Comparison of ENCODE assay signal across 14 mouse cellular contexts in the genomic region with DNA sequence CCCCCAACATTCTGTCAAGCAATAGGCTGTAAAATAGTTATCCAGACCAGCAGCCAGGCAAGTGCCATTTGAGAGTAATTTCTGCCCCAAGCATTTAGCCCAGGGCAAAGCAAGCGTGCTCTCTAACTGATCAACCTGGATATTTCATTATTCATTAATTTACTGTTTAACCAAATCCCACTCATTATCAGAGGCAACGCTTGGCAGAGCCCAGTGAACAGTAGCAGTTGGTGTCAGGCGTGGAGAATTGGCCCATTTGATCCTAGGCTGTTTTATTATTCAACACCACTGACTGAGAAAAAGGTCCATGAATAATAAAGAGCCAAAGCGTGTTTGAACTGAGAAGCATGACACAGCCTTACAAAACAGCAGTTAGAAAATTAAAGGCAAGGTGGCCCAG. TPM values are rescaled to one million over a fixed set of nuclear protein-coding genes. Genes with fewer than 3 reads are reported as not detected.
DNase-seq lines count a peak whose midpoint lies in the region; ATAC-seq lines count a peak whose summit lies in the region.
"Had no signal": no experiment of that assay in that cellular context is flagged by ENCODE, and none has a peak within 500 bp of the region (broad histone marks: within the 10 kb centered on the region; RNA-seq: fewer than 3 reads in every experiment).

No protein-coding gene starts in this region.

- H3K4me1 ChIP-seq in forebrain, embryonic 13.5 days, result peaks cover 14% of the 10 kb centered on the region; the same call in 1 of the 2 replicates
- peaks cover 30% of the 10 kb centered on the region for H3K4me1 ChIP-seq in hindbrain, embryonic 10.5 days (replicated peaks)
- H3K4me1 ChIP-seq in kidney, embryonic 15.5 days, result peaks cover 14% of the 10 kb centered on the region; the same call in 1 of the 2 replicates
- H3K4me1 ChIP-seq in midbrain, embryonic 15.5 days, result peaks cover 21% of the 10 kb centered on the region
- peaks cover 15% of the 10 kb centered on the region; the same call in 1 of the 2 replicates for H3K4me1 ChIP-seq in embryonic facial prominence, embryonic 10.5 days

- no peak overlapping the region for H3K27ac ChIP-seq in forebrain, embryonic 13.5 days
- H3K27ac ChIP-seq in hindbrain, embryonic 10.5 days, result no peak overlapping the region
- no peak overlapping the region for H3K27ac ChIP-seq in kidney, embryonic 15.5 days
- H3K27ac ChIP-seq in midbrain, embryonic 15.5 days, result no peak overlapping the region
- H3K27ac ChIP-seq in embryonic facial prominence, embryonic 10.5 days (replicated peaks), result no peak overlapping the region
- H3K27ac ChIP-seq: heart, embryonic 15.5 days had no signal

- ATAC-seq in forebrain, embryonic 13.5 days, result peak; percentile 85
- peak; percentile 71 for ATAC-seq in kidney, embryonic 15.5 days (replicated peaks; ENCODE audit: low FRiP score)
- peak; percentile 93 for ATAC-seq in midbrain, embryonic 15.5 days (replicated peaks)
- ATAC-seq: Patski had no signal

- intact Hi-C loops in gastrocnemius, postnatal 36 days (cut with DNase I), result no loop called here

- H3K4me2 ChIP-seq in forebrain, embryonic 13.5 days, result no peak overlapping the region
- H3K4me2 ChIP-seq in kidney, embryonic 15.5 days, result no peak overlapping the region
- H3K4me2 ChIP-seq in midbrain, embryonic 15.5 days, result no peak overlapping the region
- H3K4me2 ChIP-seq: heart, embryonic 15.5 days had no signal

- H3K27me3 ChIP-seq in forebrain, embryonic 13.5 days, result peaks cover 70% of the 10 kb centered on the region
- peaks cover 75% of the 10 kb centered on the region for H3K27me3 ChIP-seq in hindbrain, embryonic 10.5 days (ENCODE audit: insufficient read depth, poor library complexity, severe bottlenecking)
- H3K27me3 ChIP-seq in kidney, embryonic 15.5 days, result peaks cover 73% of the 10 kb centered on the region
- H3K27me3 ChIP-seq in midbrain, embryonic 15.5 days (replicated peaks), result peaks cover 36% of the 10 kb centered on the region
- peaks cover 52% of the 10 kb centered on the region for H3K27me3 ChIP-seq in embryonic facial prominence, embryonic 10.5 days (replicated peaks; ENCODE audit: low read depth, poor library complexity, severe bottlenecking)

- H3K36me3 ChIP-seq in forebrain, embryonic 13.5 days (ENCODE audit: poor library complexity, severe bottlenecking), result no peaks in the 10 kb centered on the region
- no peaks in the 10 kb centered on the region for H3K36me3 ChIP-seq in hindbrain, embryonic 10.5 days
- no peaks in the 10 kb centered on the region for H3K36me3 ChIP-seq in kidney, embryonic 15.5 days
- H3K36me3 ChIP-seq in midbrain, embryonic 15.5 days (replicated peaks), result no peaks in the 10 kb centered on the region
- no peaks in the 10 kb centered on the region for H3K36me3 ChIP-seq in embryonic facial prominence, embryonic 10.5 days (replicated peaks)
- H3K36me3 ChIP-seq: heart, embryonic 15.5 days had no signal

- no peak overlapping the region for H3K4me3 ChIP-seq in forebrain, embryonic 13.5 days
- H3K4me3 ChIP-seq in hindbrain, embryonic 10.5 days, result no peak overlapping the region
- no peak overlapping the region for H3K4me3 ChIP-seq in kidney, embryonic 15.5 days (replicated peaks)
- no peak overlapping the region for H3K4me3 ChIP-seq in midbrain, embryonic 15.5 days
- no peak overlapping the region for H3K4me3 ChIP-seq in embryonic facial prominence, embryonic 10.5 days
- H3K4me3 ChIP-seq: heart, embryonic 15.5 days had no signal

- DNase-seq in hindbrain, embryonic 10.5 days (ENCODE audit: low spot score), result peak; percentile 43
- DNase-seq in adrenal gland, adult 8-10 months, result no peak
- no peak for DNase-seq in gastrocnemius, postnatal 36 days
- no peak for DNase-seq in embryonic facial prominence, embryonic 10.5 days (ENCODE audit: low spot score)
- DNase-seq: adrenal gland, postnatal 10 days; gastrocnemius, postnatal 14 days; liver; lung, postnatal 10 days had no signal

- no peaks in the 10 kb centered on the region for H3K9me3 ChIP-seq in forebrain, embryonic 13.5 days (replicated peaks)
- H3K9me3 ChIP-seq in hindbrain, embryonic 10.5 days, result no peaks in the 10 kb centered on the region
- H3K9me3 ChIP-seq in kidney, embryonic 15.5 days (replicated peaks), result no peaks in the 10 kb centered on the region
- H3K9me3 ChIP-seq in midbrain, embryonic 15.5 days, result no peaks in the 10 kb centered on the region
- no peaks in the 10 kb centered on the region for H3K9me3 ChIP-seq in embryonic facial prominence, embryonic 10.5 days
- H3K9me3 ChIP-seq: heart, embryonic 15.5 days had no signal

- WGBS in forebrain, embryonic 13.5 days, result 3% methylated on average over 4 of the region's 4 CpGs
- 17% methylated on average over 4 of the region's 4 CpGs for WGBS in hindbrain, embryonic 10.5 days
- 15% methylated on average over 4 of the region's 4 CpGs for WGBS in kidney, embryonic 15.5 days
- 10% methylated on average over 4 of the region's 4 CpGs for WGBS in midbrain, embryonic 15.5 days
- WGBS in embryonic facial prominence, embryonic 10.5 days, result 42% methylated on average over 4 of the region's 4 CpGs

- H3K9ac ChIP-seq in forebrain, embryonic 13.5 days, result no peak overlapping the region
- no peak overlapping the region for H3K9ac ChIP-seq in kidney, embryonic 15.5 days
- no peak overlapping the region for H3K9ac ChIP-seq in midbrain, embryonic 15.5 days
- H3K9ac ChIP-seq: heart, embryonic 15.5 days had no signal

RNA-seq across cellular contexts. Expression of gene Tfap2b, which starts 36.3 kb away (rescaled TPM):
- polyA plus RNA-seq in forebrain, embryonic 13.5 days (2015; fragmentation: Nextera tagmentation; extraction: Ambion mirVana), result 3.2 and 4.3 TPM in 2 replicates
- 38.6 and 81.5 TPM in 2 replicates for polyA plus RNA-seq in hindbrain, embryonic 10.5 days (2016; fragmentation: Nextera tagmentation; extraction: Ambion mirVana)
- 55.7 and 57.6 TPM in 2 replicates for polyA plus RNA-seq in kidney, embryonic 15.5 days (2015; fragmentation: Nextera tagmentation; extraction: Ambion mirVana)
- 239 and 264 TPM in 2 replicates for polyA plus RNA-seq in midbrain, embryonic 15.5 days (2015; fragmentation: Nextera tagmentation; extraction: Ambion mirVana)
- 10 to 100 TPM; 10.8 to 19.0 (median 14.7) TPM for total RNA-seq in adrenal gland, adult 8-10 months (2022)
- not detected for total RNA-seq in gastrocnemius, postnatal 36 days (2021)
- polyA plus RNA-seq in embryonic facial prominence, embryonic 10.5 days (2016; fragmentation: Nextera tagmentation; extraction: Ambion mirVana), result 31.5 and 38.3 TPM in 2 replicates
- total RNA-seq: gastrocnemius, postnatal 14 days had no signal
- polyA plus RNA-seq: large intestine, adult 2 months; Patski had no signal
